Comparison of ENCODE assay signal across 15 mouse cellular contexts in the genomic region with DNA sequence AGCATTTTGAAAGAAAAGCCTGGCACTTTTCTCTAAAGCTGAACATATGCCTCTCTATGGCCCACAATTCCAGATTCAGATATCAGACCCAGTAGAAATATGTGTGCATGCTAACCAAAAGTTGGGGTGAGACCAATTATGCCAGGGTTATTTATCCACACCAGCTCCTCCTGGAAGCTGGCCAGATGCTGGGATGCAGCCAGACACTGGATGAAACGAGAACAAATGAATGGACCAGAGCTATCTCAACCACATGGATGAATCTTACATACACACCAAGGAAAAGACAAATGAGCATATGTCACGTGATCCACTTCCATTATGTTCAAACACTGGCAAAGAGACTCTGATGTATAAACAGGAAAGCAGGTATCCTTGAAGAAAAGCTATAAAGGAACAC. TPM values are rescaled to one million over a fixed set of nuclear protein-coding genes. Genes with fewer than 3 reads are reported as not detected.
DNase-seq lines count a peak whose midpoint lies in the region; ATAC-seq and TF ChIP-seq lines count a peak whose summit lies in the region.
"Had no signal": no experiment of that assay in that cellular context is flagged by ENCODE, and none has a peak within 500 bp of the region (broad histone marks: within the 10 kb centered on the region; RNA-seq: fewer than 3 reads in every experiment).

No protein-coding gene starts in this region.

- H3K27ac ChIP-seq in heart, adult 2 months = no peak overlapping the region
- no peak overlapping the region for H3K27ac ChIP-seq in heart, embryonic 10.5 days
- no peak overlapping the region for H3K27ac ChIP-seq in midbrain, postnatal 0 days (ENCODE audit: low read depth, low read length)
- H3K27ac ChIP-seq in midbrain, embryonic 10.5 days (replicated peaks) = no peak overlapping the region

- peak; percentile 41 to 43 for DNase-seq in heart, adult 2 months
- DNase-seq in heart, embryonic 10.5 days (ENCODE audit: low spot score) = no peak
- DNase-seq in midbrain, postnatal 0 days (ENCODE audit: low spot score) = peak; percentile 29
- DNase-seq in midbrain, embryonic 10.5 days (ENCODE audit: low spot score) = no peak
- peak; percentile 29 to 35 for DNase-seq in cerebellum, postnatal 36 days
- peak; percentile 39 to 53 for DNase-seq in lung, postnatal 4 days
- DNase-seq: embryo, embryonic 11 days; forebrain, postnatal 0 days; liver, postnatal 0 days; thymus, postnatal 14 days had no signal

- H3K4me1 ChIP-seq in heart, adult 2 months (ENCODE audit: control insufficient read depth, insufficient read depth, low read length) = peaks cover 31% of the 10 kb centered on the region
- H3K4me1 ChIP-seq in heart, embryonic 10.5 days = peaks cover 14% of the 10 kb centered on the region
- H3K4me1 ChIP-seq in midbrain, postnatal 0 days (ENCODE audit: insufficient read depth, low read length) = no peaks in the 10 kb centered on the region
- H3K4me1 ChIP-seq in midbrain, embryonic 10.5 days = 0 out of 2 replicates have a peak, but pooled peaks cover 4% of the 10 kb centered on the region

- H3K36me3 ChIP-seq in heart, adult 2 months (ENCODE audit: control insufficient read depth, insufficient read depth, low read length) = peaks cover 48% of the 10 kb centered on the region
- 0 out of 2 replicates have a peak, but pooled peaks cover 3% of the 10 kb centered on the region for H3K36me3 ChIP-seq in heart, embryonic 10.5 days
- no peaks in the 10 kb centered on the region for H3K36me3 ChIP-seq in midbrain, postnatal 0 days (ENCODE audit: insufficient read depth, low read length)
- no peaks in the 10 kb centered on the region for H3K36me3 ChIP-seq in midbrain, embryonic 10.5 days

- no peak overlapping the region for H3K4me3 ChIP-seq in heart, adult 2 months
- no peak overlapping the region for H3K4me3 ChIP-seq in heart, embryonic 10.5 days
- H3K4me3 ChIP-seq in midbrain, postnatal 0 days (ENCODE audit: low read depth, low read length) = no peak overlapping the region
- no peak overlapping the region for H3K4me3 ChIP-seq in midbrain, embryonic 10.5 days

- TF ChIP-seq EP300 in heart, adult 2 months (IDR thresholded peaks at IDR 0.05; ENCODE audit: insufficient read depth, low read depth, low read length) = no peak

- H3K9me3 ChIP-seq in heart, embryonic 10.5 days = no peaks in the 10 kb centered on the region
- no peaks in the 10 kb centered on the region for H3K9me3 ChIP-seq in midbrain, postnatal 0 days (ENCODE audit: low read length)
- H3K9me3 ChIP-seq in midbrain, embryonic 10.5 days (replicated peaks) = no peaks in the 10 kb centered on the region

- no peaks in the 10 kb centered on the region for H3K27me3 ChIP-seq in heart, adult 2 months (ENCODE audit: control insufficient read depth, insufficient read depth, low read length)
- no peaks in the 10 kb centered on the region for H3K27me3 ChIP-seq in heart, embryonic 10.5 days (ENCODE audit: insufficient read depth, poor library complexity, severe bottlenecking)
- H3K27me3 ChIP-seq in midbrain, postnatal 0 days (ENCODE audit: insufficient read depth, low read length) = no peaks in the 10 kb centered on the region
- H3K27me3 ChIP-seq in midbrain, embryonic 10.5 days (ENCODE audit: low read depth, poor library complexity, severe bottlenecking) = no peaks in the 10 kb centered on the region

- no peak for ATAC-seq in midbrain, postnatal 0 days (ENCODE audit: low FRiP score)
- ATAC-seq in inflammation-experienced regulatory T-cells, adult 6 months = no peak
- ATAC-seq: forebrain, postnatal 0 days; liver, postnatal 0 days had no signal

- H3K79me2 ChIP-seq in heart, adult 2 months (replicated peaks; ENCODE audit: control insufficient read depth, insufficient read depth, low read length) = peaks cover 11% of the 10 kb centered on the region

- intact Hi-C loops in heart, adult 2 months (cut with DNase I) = no loop called here

- no peak for TF ChIP-seq POLR2A in heart, adult 2 months (IDR thresholded peaks at IDR 0.05; ENCODE audit: insufficient read depth, low read depth, low read length)

- WGBS in heart, adult 2 months = 19% methylated on average over 2 of the region's 2 CpGs
- WGBS in heart, embryonic 10.5 days = 78% methylated on average over 2 of the region's 2 CpGs
- WGBS in midbrain, postnatal 0 days = 63% methylated on average over 2 of the region's 2 CpGs
- WGBS in midbrain, embryonic 10.5 days = 87% methylated on average over 2 of the region's 2 CpGs

- TF ChIP-seq CTCF in heart, adult 2 months (IDR thresholded peaks at IDR 0.05) = no peak
- TF ChIP-seq CTCF in midbrain, postnatal 0 days (IDR thresholded peaks at IDR 0.05) = no peak

- no peak overlapping the region for H3K9ac ChIP-seq in heart, adult 2 months (ENCODE audit: low read depth, low read length)
- no peak overlapping the region for H3K9ac ChIP-seq in midbrain, postnatal 0 days (replicated peaks; ENCODE audit: low read length, poor library complexity, severe bottlenecking)
- H3K9ac ChIP-seq: forebrain, postnatal 0 days; liver, postnatal 0 days had no signal

- no peak overlapping the region for H3K4me2 ChIP-seq in midbrain, postnatal 0 days (ENCODE audit: low read depth, low read length, poor library complexity, severe bottlenecking)

RNA-seq across cellular contexts. Expression of gene Rrbp1, which starts 7.5 kb away (rescaled TPM):
- total RNA-seq in heart, adult 2 months (2021) = 100 to 1,000 TPM; 106 to 117 TPM
- polyA plus RNA-seq in heart, adult 2 months (2012; rRNA removed) = 47.2 and 65.1 TPM in 2 replicates
- polyA plus RNA-seq in heart, embryonic 10.5 days (2016; fragmentation: Nextera tagmentation; extraction: Ambion mirVana) = 57.6 and 86.9 TPM in 2 replicates
- total RNA-seq in midbrain, postnatal 0 days (2014; rRNA removed) = 33.8 and 33.9 TPM in 2 replicates
- polyA plus RNA-seq in midbrain, postnatal 0 days (2015; fragmentation: Nextera tagmentation; extraction: Ambion mirVana) = 16.9 and 22.4 TPM in 2 replicates
- 41.7 and 48.0 TPM in 2 replicates for polyA plus RNA-seq in midbrain, embryonic 10.5 days (2016; fragmentation: Nextera tagmentation; extraction: Ambion mirVana)
- polyA plus RNA-seq in inflammation-experienced regulatory T-cells, adult 6 months (2017; shearing (Covaris generic)) = 10 to 100 TPM; 28.4 to 43.0 (median 33.7) TPM

RNA-seq across cellular contexts. Expression of gene Banf2, which starts 29.3 kb away (rescaled TPM):
- not detected for total RNA-seq in heart, adult 2 months (2021)
- not detected in 2 replicates for polyA plus RNA-seq in heart, adult 2 months (2012; rRNA removed)
- not detected in 2 replicates for polyA plus RNA-seq in heart, embryonic 10.5 days (2016; fragmentation: Nextera tagmentation; extraction: Ambion mirVana)
- not detected in 2 replicates for total RNA-seq in midbrain, postnatal 0 days (2014; rRNA removed)
- polyA plus RNA-seq in midbrain, postnatal 0 days (2015; fragmentation: Nextera tagmentation; extraction: Ambion mirVana) = not detected in 2 replicates
- not detected in 2 replicates for polyA plus RNA-seq in midbrain, embryonic 10.5 days (2016; fragmentation: Nextera tagmentation; extraction: Ambion mirVana)
- not detected for polyA plus RNA-seq in inflammation-experienced regulatory T-cells, adult 6 months (2017; shearing (Covaris generic))
- total RNA-seq: adrenal gland, adult 18-20 months; forebrain, postnatal 0 days; left cerebral cortex, adult 18-20 months had no signal
- polyA plus RNA-seq: forebrain, postnatal 0 days; heart, postnatal 0 days; liver, postnatal 0 days; small intestine, adult 2 months had no signal

Comparison
In these comparisons a context has a peak if more than half of its experiments do, and no peak if none do; other contexts are left out.
1. DNase-seq: peak in heart, adult 2 months (2 of 2), midbrain, postnatal 0 days (single experiment), cerebellum, postnatal 36 days (2 of 2) and lung, postnatal 4 days (2 of 2); none in heart, embryonic 10.5 days (single experiment) and midbrain, embryonic 10.5 days (single experiment).